Mouse (Mus musculus) kidney, adult 2 months (tissue): ENCODE measurements at regions not wholly inside any gene's neighbourhood (a gene's known extent, or its start where the extent isn't known, plus 50 kb on each side); places are given as distances from the start of the nearest gene placed in this dataset.

Source experiments
- CTCF ChIP-seq: fragments of 200-500 bp; conservative IDR thresholded peaks from 2 replicates; pipeline ENCODE4 v1.5.1; 2011; ENCODE audit warnings: low read depth, mild to moderate bottlenecking, control low read depth, low read length, moderate library complexity, mixed read lengths; ENCODE audit not compliant: insufficient read depth, insufficient read length
- POLR2A ChIP-seq: fragments of 200-500 bp; IDR thresholded peaks from one replicate; pipeline ENCODE4 v1.6.1; 2011; ENCODE audit warnings: low read depth, low read length, control low read depth

DNA sequence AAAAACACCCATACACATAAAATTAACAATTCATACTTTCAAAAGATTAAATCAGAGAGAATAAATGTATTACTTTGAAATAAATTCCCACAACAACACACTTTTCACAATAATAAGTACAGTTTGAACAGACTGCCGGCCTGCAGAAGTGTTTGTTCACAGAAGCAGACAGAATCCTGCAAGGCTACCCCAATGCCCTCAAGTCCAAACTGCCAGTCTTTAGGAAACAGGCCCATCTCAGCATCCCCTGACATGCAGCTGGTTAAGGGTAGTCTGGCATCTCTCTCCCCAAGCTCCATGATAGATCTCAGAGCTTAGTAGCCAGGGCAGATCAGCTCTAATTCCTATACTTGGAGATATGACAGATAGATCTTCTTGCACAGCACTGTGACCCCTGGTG is 178.5 kb upstream of the Rreb1 start:
- TF ChIP-seq POLR2A (no peak), CTCF (no peak)
